Mouse (Mus musculus) lung, embryonic 14.5 days (tissue): Measurements from ENCODE around the gene Cfap43. TPM values are rescaled to one million over a fixed set of nuclear protein-coding genes. Genes with fewer than 3 reads are reported as not detected.

Source experiments
- ATAC-seq: fragments of 200-750 bp; cut with Nextera tagmentation; 2 replicates; pipeline ENCODE4 v1.8.0; 2017; ENCODE audit warnings: mild to moderate bottlenecking, moderate TSS enrichment, moderate library complexity; ENCODE audit not compliant: insufficient read depth
- DNase-seq: peaks from one replicate; pipeline ENCODE4 v3.0.0-alpha.2; 2015
- H3K27ac ChIP-seq: fragments of 300-500 bp; sonication (generic); 2 replicates; pipeline ENCODE4 v1.5.1; 2014; ENCODE audit warnings: low read depth, mild to moderate bottlenecking, moderate library complexity
- H3K27me3 ChIP-seq: fragments of 300-500 bp; sonication (generic); 2 replicates; pipeline ENCODE4 v1.6.1; 2014; ENCODE audit warnings: low read length, control low read depth; ENCODE audit not compliant: insufficient read depth
- H3K36me3 ChIP-seq: fragments of 300-500 bp; sonication (generic); 2 replicates; pipeline ENCODE4 v1.6.1; 2014; ENCODE audit warnings: control low read depth; ENCODE audit not compliant: insufficient read depth
- H3K4me1 ChIP-seq: fragments of 300-500 bp; sonication (generic); 2 replicates; pipeline ENCODE4 v1.6.1; 2014; ENCODE audit warnings: antibody characterized with exemption, control low read depth; ENCODE audit not compliant: insufficient read depth
- H3K4me2 ChIP-seq: fragments of 300-500 bp; sonication (generic); 2 replicates; pipeline ENCODE4 v1.6.1; 2014; ENCODE audit warnings: mild to moderate bottlenecking
- H3K4me3 ChIP-seq: fragments of 300-500 bp; sonication (generic); 2 replicates; pipeline ENCODE4 v1.5.1; 2014; ENCODE audit warnings: low read depth, low read length
- H3K9ac ChIP-seq: fragments of 300-500 bp; sonication (generic); 2 replicates; pipeline ENCODE4 v1.6.1; 2014
- H3K9me3 ChIP-seq: fragments of 300-500 bp; sonication (generic); 2 replicates; pipeline ENCODE4 v1.6.1; 2016; ENCODE audit warnings: low read depth, low read length, control low read depth
- CTCF ChIP-seq: IDR thresholded peaks from 2 replicates; pipeline ENCODE4 v1.5.1; 2016; ENCODE audit warnings: antibody characterized with exemption, low read depth
- WGBS: fragments of 180-500 bp; shearing (Covaris S2); extraction: QIAGEN DNeasy Blood & Tissue Kit; methylation state at CpG from one replicate; pipeline ENCODE4 v1.1.7; 2014; 5-methylcytosine and 5-hydroxymethylcytosine counted together
- polyA plus RNA-seq: library from polyadenylated mRNA; unstranded; fragments of >200 nt; fragmentation: Nextera tagmentation; extraction: Ambion mirVana; gene quantifications from 2 replicates; pipeline ENCODE4 v1.2.1, GENCODE M21; 2014

Gene Cfap43
- polyA plus RNA-seq, 1 experiment from 2014 or later = 0.14 TPM

DNA sequence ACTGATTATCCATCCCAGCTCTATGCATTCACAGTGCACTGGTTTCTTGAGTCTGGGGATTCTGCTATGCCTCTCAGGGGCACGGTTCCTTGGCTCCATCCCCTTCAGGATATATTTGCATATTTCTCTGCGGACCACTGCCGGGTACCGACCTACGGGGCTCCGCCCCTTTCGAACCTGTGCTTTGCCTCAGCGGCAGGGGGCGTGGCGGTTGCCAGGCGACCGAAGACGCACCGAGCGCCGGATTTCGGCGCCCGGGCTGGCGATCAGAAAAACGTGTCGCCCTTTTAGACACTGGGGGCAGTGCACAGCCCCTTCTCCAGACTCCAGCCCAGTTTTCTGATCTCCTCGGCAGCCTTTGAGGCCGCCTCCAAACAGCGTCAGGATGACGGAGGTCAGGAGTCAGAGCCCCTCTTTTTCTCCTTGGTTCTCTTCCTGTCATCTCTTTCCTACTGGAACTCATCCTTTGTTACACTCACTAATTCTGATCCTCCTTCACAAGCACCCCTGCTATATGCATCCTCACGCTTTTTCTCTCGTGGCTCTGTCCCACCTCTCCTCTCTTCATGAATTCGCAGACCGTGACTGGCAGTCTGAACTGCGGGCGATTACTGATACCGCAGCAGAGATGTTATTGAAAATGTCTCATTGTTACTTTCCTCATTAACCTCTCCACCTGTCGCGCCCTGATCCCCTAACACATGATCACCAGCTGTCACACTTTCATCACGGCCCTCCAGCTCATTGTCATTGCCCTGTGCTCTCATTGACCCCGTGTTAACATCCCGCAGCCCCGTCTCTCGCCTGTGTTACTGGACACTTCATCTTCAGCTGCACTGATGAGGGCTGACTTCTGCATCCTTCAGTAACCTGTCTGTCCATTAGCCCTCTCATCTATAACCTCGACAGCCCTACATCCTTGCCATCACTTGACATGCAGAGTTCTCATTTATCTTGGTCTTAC lies 18.6 kb upstream of the Cfap43 start, which contains the start of gene Cfap58:
Cfap58 (plus strand) TSS at position 233 of the 964 bp plus-strand sequence.
- 0 out of 2 replicates have a peak, but pooled peaks cover 6% of the 10 kb centered on the region for H3K27me3 ChIP-seq
- ATAC-seq (peak; percentile 76), DNase-seq (peak; percentile 86)
- H3K9me3 ChIP-seq = no peaks in the 10 kb centered on the region
- no peak within 1 kb of the TSS for H3K27ac ChIP-seq
- no peaks in the 10 kb centered on the region for H3K36me3 ChIP-seq
- peak within 1 kb of the TSS; percentile 33 for H3K4me3 ChIP-seq
- no peaks in the 10 kb centered on the region for H3K4me1 ChIP-seq
- no peak within 1 kb of the TSS for H3K9ac ChIP-seq
- 5% methylated on average over 41 of the region's 41 CpGs for WGBS
- peak; percentile 46 for TF ChIP-seq CTCF
- peak within 1 kb of the TSS; percentile 66 for H3K4me2 ChIP-seq

DNA sequence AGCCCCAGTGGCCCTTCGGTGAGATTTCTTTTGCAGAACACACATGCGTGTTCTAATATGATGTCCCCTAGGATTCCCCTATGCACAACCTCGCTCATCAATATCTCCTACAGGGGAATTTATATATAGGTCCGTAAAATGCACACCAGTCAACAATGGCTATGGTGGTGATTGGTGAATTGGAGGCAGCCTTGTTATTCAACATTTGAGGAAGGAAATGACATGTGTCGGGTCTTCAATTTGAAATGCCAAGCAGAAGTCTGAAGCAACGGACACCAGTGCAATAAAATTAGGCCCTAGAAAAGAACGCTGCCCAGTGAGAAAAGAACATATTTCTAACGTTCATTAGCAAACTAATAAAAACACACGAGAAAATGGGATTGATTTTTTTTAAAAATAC lies 17.9 kb upstream of the Cfap43 start:
- H3K9ac ChIP-seq = no peak overlapping the region
- no peaks in the 10 kb centered on the region for H3K9me3 ChIP-seq
- H3K4me3 ChIP-seq = no peak overlapping the region
- ATAC-seq (no peak), DNase-seq (no peak)
- H3K36me3 ChIP-seq = no peaks in the 10 kb centered on the region
- H3K4me1 ChIP-seq = no peaks in the 10 kb centered on the region
- no peak for TF ChIP-seq CTCF
- peak overlapping the region; percentile 66 for H3K4me2 ChIP-seq
- 0 out of 2 replicates have a peak, but pooled peaks cover 6% of the 10 kb centered on the region for H3K27me3 ChIP-seq
- no peak overlapping the region for H3K27ac ChIP-seq
- 68% methylated on average over 9 of the region's 9 CpGs for whole genome bisulfite sequencing

DNA sequence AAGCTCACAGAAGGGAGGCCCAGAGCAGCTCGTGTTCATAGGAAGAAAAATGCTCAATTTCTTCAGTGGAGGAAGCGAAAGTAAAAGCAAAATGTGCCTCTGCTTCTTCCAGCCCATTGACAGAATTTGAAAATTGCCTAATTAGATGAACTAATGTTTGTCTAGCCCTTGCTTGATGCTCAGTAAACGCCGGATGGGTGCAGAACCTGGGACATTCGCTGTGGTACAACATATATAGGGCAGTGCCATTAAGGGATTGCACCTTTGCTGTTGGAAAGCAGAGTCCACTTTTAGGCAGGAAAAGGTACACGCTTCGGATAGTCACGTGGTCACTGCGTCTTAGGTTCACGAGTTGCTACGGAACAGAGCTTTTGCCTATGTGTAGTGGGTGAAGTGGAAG lies 17.4 kb upstream of the Cfap43 start:
- Histone ChIP-seq H3K36me3 (no peaks in the 10 kb centered on the region), H3K9me3 (no peaks in the 10 kb centered on the region), H3K4me2 (no peak overlapping the region), H3K4me1 (no peaks in the 10 kb centered on the region), H3K9ac (no peak overlapping the region), H3K27me3 (0 out of 2 replicates have a peak, but pooled peaks cover 6% of the 10 kb centered on the region), H3K27ac (no peak overlapping the region), H3K4me3 (no peak overlapping the region)
- DNase-seq = no peak
- TF ChIP-seq CTCF = no peak
- 85% methylated on average over 11 of the region's 11 CpGs for WGBS
- ATAC-seq = no peak

DNA sequence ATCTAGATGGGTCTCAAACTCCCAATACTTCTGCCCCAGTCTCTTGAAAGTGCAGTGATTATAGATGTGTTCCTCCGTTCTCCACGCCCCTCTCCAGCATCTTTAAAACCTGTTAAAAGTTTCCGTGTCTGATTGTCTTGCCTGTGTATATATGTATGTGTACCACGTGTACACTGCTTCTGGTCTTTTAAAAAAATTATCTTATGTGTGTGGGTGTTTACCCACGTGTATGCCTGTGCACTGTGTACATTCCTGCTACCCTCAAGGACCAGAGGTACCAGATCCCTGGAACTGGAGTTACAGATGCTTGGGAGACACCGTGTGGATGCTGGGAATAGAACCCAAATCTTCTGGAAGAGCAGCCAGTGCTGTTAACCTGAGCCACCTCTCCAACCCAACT lies 16.4 kb upstream of the Cfap43 start:
- TF ChIP-seq CTCF = no peak
- Histone ChIP-seq H3K4me1 (no peaks in the 10 kb centered on the region), H3K9me3 (no peaks in the 10 kb centered on the region), H3K4me3 (no peak overlapping the region), H3K9ac (no peak overlapping the region), H3K27ac (no peak overlapping the region), H3K36me3 (no peaks in the 10 kb centered on the region), H3K27me3 (0 out of 2 replicates have a peak, but pooled peaks cover 6% of the 10 kb centered on the region), H3K4me2 (no peak overlapping the region)
- DNase-seq (no peak), ATAC-seq (no peak)
- 68% methylated on average over 6 of the region's 6 CpGs for WGBS

DNA sequence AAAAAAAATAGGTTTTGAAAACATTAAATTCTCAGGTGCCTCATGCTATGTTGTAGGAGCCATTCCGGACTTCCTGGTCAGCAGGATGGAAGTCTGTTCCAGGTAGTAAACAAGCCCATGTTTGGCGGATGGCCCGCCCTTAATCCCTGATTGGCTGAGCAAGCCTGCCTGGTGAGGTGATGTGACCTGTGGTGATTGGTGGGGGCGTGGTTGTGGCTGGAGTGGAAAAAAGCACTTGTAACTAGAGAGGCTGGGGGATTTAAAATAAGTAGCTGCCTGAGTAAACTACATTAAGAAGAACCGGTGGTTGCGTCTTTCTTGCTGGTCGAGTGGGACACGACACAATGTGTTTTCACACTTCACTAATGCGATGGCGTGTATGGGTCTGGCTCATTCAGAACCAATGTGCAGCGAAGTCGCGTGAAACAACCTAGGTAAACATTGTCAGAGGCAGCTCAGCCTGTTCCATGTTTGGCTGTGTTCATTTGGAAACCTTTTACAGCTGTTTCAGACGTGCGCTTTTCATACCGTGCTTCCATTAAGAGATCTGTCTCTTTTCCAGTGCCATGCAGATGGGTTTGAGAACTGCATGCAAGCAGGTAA lies 15.7 kb upstream of the Cfap43 start:
- no peak for DNase-seq
- no peaks in the 10 kb centered on the region for H3K36me3 ChIP-seq
- H3K27ac ChIP-seq = no peak overlapping the region
- no peak overlapping the region for H3K4me3 ChIP-seq
- no peak overlapping the region for H3K4me2 ChIP-seq
- H3K9me3 ChIP-seq = no peaks in the 10 kb centered on the region
- 54% methylated on average over 16 of the region's 16 CpGs for WGBS
- no peak for ATAC-seq
- H3K9ac ChIP-seq = no peak overlapping the region
- TF ChIP-seq CTCF = no peak
- H3K4me1 ChIP-seq = peaks cover under 1% of the 10 kb centered on the region; the same call in 1 of the 2 replicates
- 0 out of 2 replicates have a peak, but pooled peaks cover 6% of the 10 kb centered on the region for H3K27me3 ChIP-seq

DNA sequence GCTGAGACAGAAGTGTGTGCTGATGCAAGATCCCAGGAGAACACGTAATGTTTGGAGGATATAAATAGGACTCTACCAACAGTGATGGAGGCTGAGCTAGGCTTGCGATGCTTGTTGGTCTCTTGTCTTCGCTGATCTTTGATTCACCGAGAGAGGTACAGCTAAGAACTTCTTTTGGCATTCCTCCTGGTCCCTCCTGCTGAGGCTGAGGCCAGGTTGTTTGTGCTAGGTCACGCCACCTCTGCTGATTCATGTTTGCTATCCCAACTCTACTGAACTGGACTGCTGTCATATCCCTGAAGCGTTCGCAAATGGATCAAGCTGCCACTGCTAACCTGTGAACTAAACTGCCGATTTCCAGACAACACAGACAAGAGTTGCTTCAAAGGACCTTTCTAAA lies 15.1 kb upstream of the Cfap43 start:
- Histone ChIP-seq H3K9me3 (no peaks in the 10 kb centered on the region), H3K4me2 (no peak overlapping the region), H3K9ac (no peak overlapping the region), H3K36me3 (no peaks in the 10 kb centered on the region), H3K27ac (no peak overlapping the region), H3K4me1 (peaks cover 6% of the 10 kb centered on the region; the same call in 1 of the 2 replicates), H3K4me3 (no peak overlapping the region), H3K27me3 (0 out of 2 replicates have a peak, but pooled peaks cover 6% of the 10 kb centered on the region)
- 86% methylated on average over 8 of the region's 8 CpGs for WGBS
- ATAC-seq = no peak
- no peak for TF ChIP-seq CTCF
- DNase-seq = no peak

DNA sequence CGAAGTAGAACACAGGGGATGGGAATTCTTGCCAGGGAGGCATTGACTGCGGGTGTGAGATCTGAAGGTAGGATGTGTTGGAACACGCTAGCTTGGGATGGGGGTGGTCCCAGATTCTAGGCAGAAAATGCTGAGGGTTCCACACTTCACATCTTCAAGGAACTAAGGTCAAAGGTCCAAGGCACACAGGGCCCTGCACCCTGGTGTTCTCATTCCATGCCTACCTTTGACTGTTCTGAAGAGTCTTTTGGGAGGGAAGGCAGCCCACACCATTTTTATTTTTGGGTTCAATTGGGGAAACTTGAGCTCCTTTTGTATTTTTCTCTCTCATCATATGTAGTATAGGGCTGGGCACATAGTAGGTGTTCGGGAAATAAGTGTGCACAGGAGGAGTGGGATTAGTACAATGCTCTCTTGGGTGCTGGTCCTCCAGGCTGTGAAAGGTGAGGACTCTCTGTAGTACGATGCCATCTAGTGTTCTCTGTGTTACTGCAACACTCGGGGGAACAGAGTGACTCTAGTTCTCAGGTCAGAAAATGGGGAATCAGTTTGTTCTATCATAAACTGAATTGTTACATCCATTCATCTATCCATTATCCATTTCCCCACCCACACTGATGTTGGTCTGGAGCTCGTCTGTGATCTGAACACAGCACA lies 13.0 kb upstream of the Cfap43 start:
- Histone ChIP-seq H3K4me3 (no peak overlapping the region), H3K36me3 (no peaks in the 10 kb centered on the region), H3K27me3 (no peaks in the 10 kb centered on the region), H3K9me3 (no peaks in the 10 kb centered on the region), H3K4me2 (no peak overlapping the region), H3K27ac (no peak overlapping the region), H3K4me1 (peaks cover 6% of the 10 kb centered on the region; the same call in 1 of the 2 replicates), H3K9ac (no peak overlapping the region)
- 39% methylated on average over 7 of the region's 7 CpGs for WGBS
- peak; percentile 85 for DNase-seq
- peak; percentile 86 for TF ChIP-seq CTCF
- ATAC-seq = peak; percentile 30; the same call in 1 of the 2 replicates
